Mouse (Mus musculus) forebrain, embryonic 12.5 days (tissue): ENCODE results near the gene Adam10. TPM values are rescaled to one million over a fixed set of nuclear protein-coding genes. Genes with fewer than 3 reads are reported as not detected.

ENCODE experiments used
- ATAC-seq: fragments of 200-750 bp; cut with Nextera tagmentation; 2 replicates; pipeline ENCODE4 v1.8.0; 2017; ENCODE audit warnings: moderate TSS enrichment; ENCODE audit not compliant: low FRiP score
- H3K27ac ChIP-seq: fragments of 300-500 bp; sonication (generic); 2 replicates; pipeline ENCODE4 v1.5.1; 2016; ENCODE audit warnings: mild to moderate bottlenecking
- H3K27me3 ChIP-seq: fragments of 300-500 bp; sonication (generic); 2 replicates; pipeline ENCODE4 v1.6.1; 2016; ENCODE audit warnings: mild to moderate bottlenecking
- H3K36me3 ChIP-seq: fragments of 300-500 bp; sonication (generic); replicated peaks from 2 replicates; pipeline ENCODE4 v1.6.1; 2016; ENCODE audit warnings: mild to moderate bottlenecking
- H3K4me1 ChIP-seq: fragments of 300-500 bp; sonication (generic); 2 replicates; pipeline ENCODE4 v1.6.1; 2016
- H3K4me2 ChIP-seq: fragments of 300-500 bp; sonication (generic); 2 replicates; pipeline ENCODE4 v1.6.1; 2016; ENCODE audit warnings: mild to moderate bottlenecking, moderate library complexity
- H3K4me3 ChIP-seq: fragments of 300-500 bp; sonication (generic); replicated peaks from 2 replicates; pipeline ENCODE4 v1.5.1; 2016; ENCODE audit warnings: mild to moderate bottlenecking
- H3K9ac ChIP-seq: fragments of 300-500 bp; sonication (generic); 2 replicates; pipeline ENCODE4 v1.6.1; 2016; ENCODE audit warnings: mild to moderate bottlenecking
- H3K9me3 ChIP-seq: fragments of 300-500 bp; sonication (generic); 2 replicates; pipeline ENCODE4 v1.6.1; 2016
- WGBS: fragments of 180-500 bp; shearing (Covaris S2); methylation state at CpG from one replicate; pipeline ENCODE4 v1.1.7; 2016; 5-methylcytosine and 5-hydroxymethylcytosine counted together
- polyA plus RNA-seq: library from polyadenylated mRNA; unstranded; fragments of >200 nt; fragmentation: Nextera tagmentation; extraction: Ambion mirVana; gene quantifications from 2 replicates; pipeline ENCODE4 v1.2.1, GENCODE M21; 2016

Adam10 gene
- polyA plus RNA-seq, 1 experiment from 2014 or later = 78.8 TPM

DNA sequence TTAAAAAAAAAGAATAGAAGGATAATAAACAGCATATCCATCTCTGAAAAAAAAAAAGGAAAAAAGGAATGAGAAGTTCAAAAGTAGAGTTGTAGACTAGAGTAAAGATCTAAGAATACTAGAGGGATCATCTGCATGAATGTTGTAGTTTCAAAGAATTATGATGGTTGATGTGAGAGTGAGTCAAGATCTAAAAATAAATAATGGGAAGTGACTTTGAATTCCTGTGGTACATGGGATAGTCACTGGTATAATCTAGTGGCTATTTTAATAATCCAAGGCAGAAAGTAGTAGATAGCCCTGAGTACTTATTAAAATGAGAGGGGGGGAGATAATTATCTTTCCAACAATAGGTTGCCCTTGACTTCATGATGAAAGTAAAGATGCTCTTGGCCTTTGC lies 52.3 kb downstream of the Adam10 start:
- no peak overlapping the region for H3K9ac ChIP-seq
- H3K27me3 ChIP-seq = no peaks in the 10 kb centered on the region
- H3K4me2 ChIP-seq = no peak overlapping the region
- peaks cover 8% of the 10 kb centered on the region for H3K4me1 ChIP-seq
- no peak overlapping the region for H3K4me3 ChIP-seq
- H3K36me3 ChIP-seq = no peaks in the 10 kb centered on the region; the same call in 1 of the 2 replicates
- no peak overlapping the region for H3K27ac ChIP-seq
- no peak for ATAC-seq
- no peaks in the 10 kb centered on the region for H3K9me3 ChIP-seq

GRCm38 (mm10) chr9:70733208-70733607 lies 54.4 kb downstream of the Adam10 start:
- no peak overlapping the region for H3K4me3 ChIP-seq
- WGBS = 88% methylated on average over 2 of the region's 2 CpGs
- peaks cover 8% of the 10 kb centered on the region for H3K4me1 ChIP-seq
- H3K9me3 ChIP-seq = no peaks in the 10 kb centered on the region
- no peaks in the 10 kb centered on the region for H3K27me3 ChIP-seq
- H3K9ac ChIP-seq = no peak overlapping the region
- no peak for ATAC-seq
- H3K4me2 ChIP-seq = no peak overlapping the region
- H3K27ac ChIP-seq = no peak overlapping the region
- no peaks in the 10 kb centered on the region; the same call in 1 of the 2 replicates for H3K36me3 ChIP-seq

GRCm38 (mm10) chr9:70739998-70740397 lies 61.2 kb downstream of the Adam10 start:
- Histone ChIP-seq H3K4me2 (no peak overlapping the region), H3K4me3 (no peak overlapping the region), H3K9ac (no peak overlapping the region), H3K36me3 (no peaks in the 10 kb centered on the region; the same call in 1 of the 2 replicates), H3K27ac (no peak overlapping the region), H3K4me1 (no peaks in the 10 kb centered on the region), H3K27me3 (no peaks in the 10 kb centered on the region), H3K9me3 (no peaks in the 10 kb centered on the region)
- 91% methylated on average over 5 of the region's 5 CpGs for WGBS
- no peak for ATAC-seq

GRCm38 (mm10) chr9:70751504-70752222 lies 72.9 kb downstream of the Adam10 start:
- Histone ChIP-seq H3K4me3 (no peak overlapping the region), H3K27me3 (no peaks in the 10 kb centered on the region), H3K4me1 (no peaks in the 10 kb centered on the region), H3K9me3 (no peaks in the 10 kb centered on the region), H3K36me3 (peaks cover 26% of the 10 kb centered on the region), H3K9ac (no peak overlapping the region), H3K4me2 (no peak overlapping the region), H3K27ac (no peak overlapping the region)
- ATAC-seq = no peak
- WGBS = 92% methylated on average over 3 of the region's 3 CpGs

DNA sequence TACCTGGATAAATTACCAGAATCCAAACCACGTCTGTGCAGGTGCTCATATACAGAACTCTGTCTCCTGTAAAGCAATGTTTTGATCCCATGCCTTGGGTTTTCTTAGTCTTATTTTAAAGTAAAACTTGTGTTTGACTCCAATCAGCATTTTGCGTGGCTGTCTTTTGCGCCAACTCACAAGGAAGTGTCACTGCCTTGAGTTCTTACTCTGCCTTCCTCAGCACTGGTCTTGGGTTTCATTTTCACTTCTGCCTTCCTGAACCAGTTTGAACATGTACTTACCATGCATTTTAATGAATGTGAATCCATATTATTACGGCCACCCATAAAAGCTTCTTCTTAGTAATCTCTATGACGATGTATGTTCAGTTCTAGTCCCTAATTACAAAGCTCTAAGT lies 82.2 kb downstream of the Adam10 start:
- no peak overlapping the region for H3K4me3 ChIP-seq
- ATAC-seq = no peak
- no peak overlapping the region for H3K9ac ChIP-seq
- H3K27me3 ChIP-seq = no peaks in the 10 kb centered on the region
- no peaks in the 10 kb centered on the region for H3K9me3 ChIP-seq
- WGBS = 92% methylated on average over 5 of the region's 5 CpGs
- peaks cover 29% of the 10 kb centered on the region for H3K36me3 ChIP-seq
- no peak overlapping the region for H3K27ac ChIP-seq
- H3K4me2 ChIP-seq = no peak overlapping the region
- H3K4me1 ChIP-seq = no peaks in the 10 kb centered on the region

DNA sequence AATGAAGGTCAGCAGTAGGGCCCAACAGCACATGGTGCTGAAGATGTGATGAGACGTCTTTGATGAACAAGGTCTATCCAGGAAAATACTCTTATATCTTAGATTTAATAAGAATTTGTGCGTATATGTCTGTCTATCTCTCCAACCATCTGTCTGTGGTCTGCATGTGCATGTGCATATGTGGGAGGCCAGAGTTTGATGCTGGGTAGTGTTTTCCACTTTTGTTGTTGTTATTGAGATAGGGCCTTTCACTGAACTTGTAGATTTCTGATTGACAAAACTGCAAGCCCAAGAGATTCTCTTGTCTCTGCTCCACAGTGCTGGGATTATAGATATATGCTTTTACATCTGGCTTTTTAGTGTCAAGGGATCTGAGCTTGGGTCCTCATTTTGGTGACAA lies 96.7 kb downstream of the Adam10 start:
- WGBS = 97% methylated on average over 2 of the region's 2 CpGs

GRCm38 (mm10) chr9:70782191-70782590 lies 103.4 kb downstream of the Adam10 start:
- H3K27me3 ChIP-seq = no peaks in the 10 kb centered on the region
- no peak overlapping the region for H3K4me3 ChIP-seq
- no peak for ATAC-seq
- no peak overlapping the region for H3K9ac ChIP-seq
- no peak overlapping the region for H3K4me2 ChIP-seq
- 88% methylated on average over 3 of the region's 3 CpGs for WGBS
- H3K4me1 ChIP-seq = peaks cover 3% of the 10 kb centered on the region; the same call in 1 of the 2 replicates
- no peak overlapping the region for H3K27ac ChIP-seq
- H3K9me3 ChIP-seq = no peaks in the 10 kb centered on the region
- no peaks in the 10 kb centered on the region; the same call in 1 of the 2 replicates for H3K36me3 ChIP-seq

More for the DNA sequence above, 96.7 kb downstream of the Adam10 start:
- Histone ChIP-seq H3K27ac (no peak overlapping the region), H3K4me1 (peaks cover 5% of the 10 kb centered on the region; the same call in 1 of the 2 replicates), H3K27me3 (no peaks in the 10 kb centered on the region), H3K4me2 (no peak overlapping the region), H3K4me3 (no peak overlapping the region), H3K36me3 (peaks cover 5% of the 10 kb centered on the region; the same call in 1 of the 2 replicates), H3K9me3 (no peaks in the 10 kb centered on the region), H3K9ac (no peak overlapping the region)
- no peak for ATAC-seq

- Histone ChIP-seq H3K4me3 (no peak overlapping the region), H3K27ac (no peak overlapping the region), H3K27me3 (no peaks in the 10 kb centered on the region), H3K4me2 (no peak overlapping the region), H3K9me3 (no peaks in the 10 kb centered on the region), H3K4me1 (no peaks in the 10 kb centered on the region), H3K9ac (no peak overlapping the region), H3K36me3 (no peaks in the 10 kb centered on the region)
- 82% methylated on average over 7 of the region's 7 CpGs for WGBS
- no peak for ATAC-seq
Observed at GRCm38 (mm10) chr9:70788705-70789104, 109.9 kb downstream of the Adam10 start.

DNA sequence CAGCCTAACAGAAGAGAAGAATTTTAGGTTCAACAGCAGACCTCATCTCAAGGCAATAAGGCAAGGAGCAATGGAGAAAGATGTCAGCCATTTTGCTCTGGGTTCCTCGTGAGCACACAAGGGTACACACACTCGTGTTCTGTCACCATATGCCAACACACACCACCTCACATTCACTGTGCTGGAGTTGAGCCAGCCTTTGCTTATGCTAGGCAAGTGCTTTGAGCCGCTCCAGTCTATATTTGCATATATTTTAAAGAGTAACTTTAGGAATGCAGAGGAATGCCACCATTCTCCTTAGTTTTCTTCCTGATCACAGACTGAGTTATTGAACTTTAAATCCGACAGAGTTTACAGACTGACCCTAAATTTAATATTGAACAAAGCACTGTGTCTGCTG lies 111.8 kb downstream of the Adam10 start:
- ATAC-seq = no peak
- H3K27me3 ChIP-seq = no peaks in the 10 kb centered on the region
- no peak overlapping the region for H3K4me3 ChIP-seq
- H3K4me1 ChIP-seq = no peaks in the 10 kb centered on the region
- no peak overlapping the region for H3K4me2 ChIP-seq
- H3K9ac ChIP-seq = no peak overlapping the region
- no peaks in the 10 kb centered on the region for H3K9me3 ChIP-seq
- H3K27ac ChIP-seq = no peak overlapping the region
- no peaks in the 10 kb centered on the region for H3K36me3 ChIP-seq
- WGBS = 82% methylated on average over 4 of the region's 4 CpGs

DNA sequence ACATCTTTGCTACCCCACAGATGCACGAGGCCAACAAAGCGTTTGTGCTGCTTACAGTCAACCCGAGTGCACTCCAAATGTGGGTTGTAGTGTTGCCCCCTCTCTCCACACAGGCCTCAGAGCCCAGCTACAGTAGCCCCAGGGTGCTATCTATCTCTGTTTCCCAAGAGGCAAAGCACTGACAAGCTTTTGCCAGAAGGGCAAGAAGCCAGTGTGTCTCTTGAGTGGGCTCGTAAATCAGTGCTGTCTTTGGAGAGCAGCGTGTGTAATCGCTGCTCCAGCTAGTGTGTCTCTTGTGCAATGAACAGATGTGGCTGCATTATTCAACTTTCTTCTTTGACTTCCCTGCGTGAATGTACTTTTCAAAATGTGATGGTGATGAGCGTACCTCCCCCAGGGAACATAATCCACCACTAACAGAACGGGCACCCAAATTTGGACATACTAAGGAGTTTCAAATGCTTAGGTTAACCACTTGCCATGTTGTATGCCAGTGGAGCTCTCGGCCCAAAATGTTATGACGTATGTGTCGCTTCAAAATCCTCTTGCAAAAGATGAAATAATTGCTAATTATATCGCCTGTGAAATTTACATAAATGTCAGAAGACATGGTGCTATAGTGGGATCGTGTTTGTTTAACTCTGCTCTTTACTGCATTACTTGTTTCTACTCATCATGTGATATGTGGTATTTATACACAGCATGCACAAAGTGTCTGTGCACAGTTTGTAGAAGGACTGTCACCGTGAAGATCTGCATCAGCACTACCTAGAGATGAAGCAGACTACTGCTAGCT lies 116.0 kb downstream of the Adam10 start:
- ATAC-seq = no peak
- 86% methylated on average over 15 of the region's 15 CpGs for WGBS

DNA sequence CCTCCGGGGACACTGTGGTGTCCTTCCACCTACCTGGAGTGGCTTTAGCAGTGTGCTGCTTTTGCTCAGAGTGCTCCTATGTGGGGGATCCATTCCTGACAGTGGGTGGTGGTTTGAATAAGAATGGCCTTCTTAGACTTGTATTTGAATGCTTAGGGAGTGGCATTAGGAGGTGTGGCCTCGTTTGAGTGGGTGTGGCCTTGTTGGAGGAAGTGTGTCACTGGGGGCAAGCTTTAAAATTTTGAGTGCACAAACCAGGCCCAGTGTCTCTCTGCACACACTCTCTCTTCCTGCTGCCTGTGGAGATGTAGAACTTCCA lies 116.6 kb downstream of the Adam10 start:
- Histone ChIP-seq H3K9me3 (no peaks in the 10 kb centered on the region), H3K36me3 (no peaks in the 10 kb centered on the region), H3K4me1 (peaks cover under 1% of the 10 kb centered on the region; the same call in 1 of the 2 replicates), H3K27me3 (no peaks in the 10 kb centered on the region), H3K4me3 (no peak overlapping the region), H3K9ac (no peak overlapping the region), H3K4me2 (no peak overlapping the region), H3K27ac (no peak overlapping the region)
- ATAC-seq = no peak
- 66% methylated on average over 2 of the region's 2 CpGs for WGBS

More for the DNA sequence above, 116.0 kb downstream of the Adam10 start:
- H3K4me2 ChIP-seq = no peak overlapping the region
- H3K27ac ChIP-seq = no peak overlapping the region
- no peaks in the 10 kb centered on the region for H3K9me3 ChIP-seq
- no peaks in the 10 kb centered on the region for H3K36me3 ChIP-seq
- no peak overlapping the region for H3K4me3 ChIP-seq
- H3K27me3 ChIP-seq = no peaks in the 10 kb centered on the region
- no peak overlapping the region for H3K9ac ChIP-seq
- no peaks in the 10 kb centered on the region for H3K4me1 ChIP-seq

DNA sequence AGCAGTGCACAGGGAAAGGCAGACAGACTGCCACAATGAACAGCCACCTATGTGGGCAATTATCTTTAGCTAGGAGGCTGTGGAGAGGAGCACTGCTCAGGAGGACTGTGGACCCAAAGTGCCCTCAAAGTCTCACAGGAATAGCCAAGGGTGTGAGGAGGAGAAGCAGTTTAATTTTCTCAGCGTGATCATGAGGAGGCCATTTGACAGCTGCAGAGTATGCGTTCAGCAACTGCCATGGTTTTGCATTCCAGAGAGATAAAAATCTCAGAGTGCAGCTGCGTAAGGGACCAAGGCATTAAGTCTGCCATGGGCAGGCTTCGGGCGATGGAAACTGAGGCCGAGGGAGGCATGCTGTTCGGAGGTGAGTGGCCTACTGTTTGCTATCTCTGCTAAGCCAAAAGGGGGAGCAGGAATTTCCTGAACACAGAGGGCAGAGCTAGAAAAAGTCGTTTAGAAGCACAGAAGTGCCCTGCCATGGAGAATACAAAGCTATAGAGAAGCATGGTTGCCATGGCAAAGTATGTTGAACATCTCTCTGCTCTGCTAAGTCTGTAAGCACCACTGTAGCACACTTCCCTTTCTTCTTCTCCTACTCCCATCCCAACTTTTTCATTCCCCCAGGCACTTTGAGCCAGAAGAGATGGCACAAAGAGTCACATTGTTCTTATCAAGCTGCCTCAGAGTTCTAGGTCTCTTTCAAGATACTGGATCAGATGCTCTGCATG lies 122.0 kb downstream of the Adam10 start:
- WGBS = 65% methylated on average over 8 of the region's 8 CpGs
- H3K27ac ChIP-seq = no peak overlapping the region
- H3K27me3 ChIP-seq = no peaks in the 10 kb centered on the region
- H3K4me2 ChIP-seq = no peak overlapping the region
- H3K36me3 ChIP-seq = no peaks in the 10 kb centered on the region
- ATAC-seq = no peak
- no peaks in the 10 kb centered on the region for H3K9me3 ChIP-seq
- H3K4me3 ChIP-seq = no peak overlapping the region
- no peak overlapping the region for H3K9ac ChIP-seq
- H3K4me1 ChIP-seq = peaks cover 7% of the 10 kb centered on the region
